Mouse (Mus musculus) retina, postnatal 7 days (tissue): ENCODE results near the gene Tmem260.

Experiments used
- DNase-seq: peaks from one replicate; pipeline ENCODE4 v3.0.0-alpha.2; 2012; ENCODE audit warnings: low read depth, low spot score

Gene Tmem260

GRCm38 (mm10) chr14:48553754-48554153, 107.8 kb downstream of the Tmem260 start:
- DNase-seq = no peak

- no peak for DNase-seq
Measured at GRCm38 (mm10) chr14:48558975-48559374, 113.1 kb downstream of the Tmem260 start.

GRCm38 (mm10) chr14:48559736-48560135, 113.8 kb downstream of the Tmem260 start:
- no peak for DNase-seq

GRCm38 (mm10) chr14:48566596-48566995, 120.7 kb downstream of the Tmem260 start:
- DNase-seq = no peak
